Mouse (Mus musculus) intestine, embryonic 16.5 days (tissue): ENCODE measurements at regions not wholly inside any gene's neighbourhood (a gene's known extent, or its start where the extent isn't known, plus 50 kb on each side); places are given as distances from the start of the nearest gene placed in this dataset.

ENCODE experiments used
- ATAC-seq: fragments of 200-750 bp; cut with Nextera tagmentation; 2 replicates; pipeline ENCODE4 v1.8.0; 2017; ENCODE audit warnings: moderate TSS enrichment, moderate library complexity
- H3K27ac ChIP-seq: fragments of 300-500 bp; sonication (generic); 2 replicates; pipeline ENCODE4 v1.5.1; 2014; ENCODE audit warnings: mild to moderate bottlenecking, low read length
- H3K27me3 ChIP-seq: fragments of 300-500 bp; sonication (generic); replicated peaks from 2 replicates; pipeline ENCODE4 v1.6.1; 2014; ENCODE audit warnings: low read length, control low read depth, mixed read lengths; ENCODE audit not compliant: control insufficient read depth, insufficient read depth
- H3K36me3 ChIP-seq: fragments of 300-500 bp; sonication (generic); 2 replicates; pipeline ENCODE4 v1.6.1; 2014; ENCODE audit warnings: low read length, control low read depth; ENCODE audit not compliant: control insufficient read depth, insufficient read depth
- H3K4me1 ChIP-seq: fragments of 300-500 bp; sonication (generic); 2 replicates; pipeline ENCODE4 v1.6.1; 2014; ENCODE audit warnings: low read length, control low read depth, mixed read lengths; ENCODE audit not compliant: control insufficient read depth, insufficient read depth
- H3K4me2 ChIP-seq: fragments of 300-500 bp; sonication (generic); 2 replicates; pipeline ENCODE4 v1.6.1; 2014; ENCODE audit warnings: low read depth, low read length, control low read depth
- H3K4me3 ChIP-seq: fragments of 300-500 bp; sonication (generic); 2 replicates; pipeline ENCODE4 v1.5.1; 2014; ENCODE audit warnings: mild to moderate bottlenecking, low read length
- H3K9ac ChIP-seq: fragments of 300-500 bp; sonication (generic); 2 replicates; pipeline ENCODE4 v1.6.1; 2014; ENCODE audit warnings: low read depth, low read length
- H3K9me3 ChIP-seq: fragments of 300-500 bp; sonication (generic); 2 replicates; pipeline ENCODE4 v1.6.1; 2016; ENCODE audit warnings: low read length, control low read depth; ENCODE audit not compliant: control insufficient read depth
- WGBS: fragments of 180-500 bp; shearing (Covaris S2); extraction: QIAGEN DNeasy Blood & Tissue Kit; methylation state at CpG from one replicate; pipeline ENCODE4 v1.1.7; 2014; 5-methylcytosine and 5-hydroxymethylcytosine counted together

DNA sequence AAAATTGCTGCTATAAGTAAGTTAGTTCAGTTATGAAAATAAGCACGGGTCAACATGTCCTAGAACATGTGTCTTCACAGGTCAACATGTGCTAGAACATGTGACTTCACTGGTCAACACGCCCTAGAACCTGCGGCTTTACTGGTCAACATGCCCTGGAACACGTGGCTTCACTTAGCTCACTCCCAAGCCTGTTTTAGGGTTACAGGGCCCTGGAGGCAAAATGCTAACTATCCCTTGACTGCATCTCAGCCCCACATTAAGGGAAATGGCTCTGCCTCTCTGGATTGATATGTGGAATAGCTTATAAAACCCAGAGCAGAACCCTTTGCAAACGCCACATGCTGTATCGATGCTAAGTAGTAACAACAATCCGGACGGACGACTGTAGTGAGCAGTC lies 67.8 kb downstream of the Nkx6-1 start:
- ATAC-seq, result no peak

DNA sequence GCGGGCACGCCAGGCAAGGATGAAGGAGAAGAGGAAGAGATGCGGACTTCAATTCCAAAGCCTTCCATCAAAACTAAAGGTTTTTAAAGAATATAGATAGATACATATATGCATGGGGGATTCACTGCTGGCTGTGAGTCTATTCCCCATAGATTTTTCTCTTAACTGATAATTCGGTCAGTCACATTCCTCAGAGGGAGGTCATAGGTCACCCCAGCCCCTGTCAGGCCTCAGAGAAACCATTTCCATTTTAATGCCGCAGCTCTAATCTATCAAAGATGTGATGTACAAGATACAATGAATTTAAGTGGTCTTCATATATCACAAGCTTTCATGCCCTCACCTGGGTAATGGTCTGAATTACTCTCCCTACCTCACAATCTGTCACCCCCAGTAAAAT lies 73.6 kb downstream of the Nkx6-1 start:
- H3K9ac ChIP-seq, result no peak overlapping the region
- no peaks in the 10 kb centered on the region for H3K9me3 ChIP-seq
- no peak overlapping the region for H3K27ac ChIP-seq
- no peaks in the 10 kb centered on the region for H3K27me3 ChIP-seq
- H3K4me2 ChIP-seq, result no peak overlapping the region
- H3K4me3 ChIP-seq, result no peak overlapping the region
- ATAC-seq, result no peak
- no peaks in the 10 kb centered on the region for H3K36me3 ChIP-seq
- H3K4me1 ChIP-seq, result no peaks in the 10 kb centered on the region
- 80% methylated on average over 5 of the region's 5 CpGs for WGBS

More for the DNA sequence above, 67.8 kb downstream of the Nkx6-1 start:
- Histone ChIP-seq H3K4me1 (no peaks in the 10 kb centered on the region), H3K9ac (no peak overlapping the region), H3K27ac (no peak overlapping the region), H3K27me3 (no peaks in the 10 kb centered on the region), H3K36me3 (no peaks in the 10 kb centered on the region), H3K9me3 (no peaks in the 10 kb centered on the region), H3K4me2 (no peak overlapping the region), H3K4me3 (no peak overlapping the region)
- WGBS, result 90% methylated on average over 9 of the region's 9 CpGs

DNA sequence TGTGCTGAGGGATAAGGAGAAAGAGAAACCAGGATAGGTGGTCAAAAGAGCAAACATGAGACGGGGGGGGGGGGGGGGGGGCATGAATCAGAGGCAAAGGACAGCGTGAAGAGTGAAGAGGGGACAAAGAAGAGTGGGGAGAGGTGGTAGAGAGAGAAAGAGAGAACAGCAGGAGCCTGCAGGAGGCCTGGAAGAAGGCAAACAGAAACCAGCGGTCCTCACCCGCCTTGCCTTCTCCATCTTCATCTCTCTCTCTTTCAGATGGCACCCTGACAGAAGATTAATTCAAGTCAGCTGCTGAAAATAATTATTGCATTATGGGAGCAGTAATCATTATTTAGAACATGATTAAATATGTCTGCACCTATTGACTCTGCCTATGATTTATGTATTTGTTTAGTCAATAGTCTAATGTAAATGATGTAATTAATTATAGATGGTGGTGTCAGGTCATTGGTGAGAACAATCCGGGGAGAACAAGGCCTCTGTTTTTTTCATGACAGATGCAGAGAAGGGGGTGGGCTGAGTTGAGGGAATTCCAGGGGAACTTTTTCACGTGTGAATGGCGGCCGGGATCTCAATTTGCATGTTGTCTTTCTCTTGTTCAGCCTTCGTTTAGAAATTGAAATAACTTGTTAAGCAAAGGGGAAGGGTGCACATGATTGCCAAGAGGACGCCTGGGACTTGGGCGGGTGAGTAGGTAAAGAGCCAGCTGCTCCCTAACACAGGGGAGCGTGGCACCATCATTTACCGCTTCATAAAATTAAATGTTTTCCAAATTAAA lies 74.3 kb downstream of the Nkx6-1 start:
- Histone ChIP-seq H3K4me3 (no peak overlapping the region), H3K9me3 (no peaks in the 10 kb centered on the region), H3K36me3 (no peaks in the 10 kb centered on the region), H3K9ac (no peak overlapping the region), H3K27me3 (no peaks in the 10 kb centered on the region), H3K4me1 (no peaks in the 10 kb centered on the region), H3K4me2 (no peak overlapping the region), H3K27ac (no peak overlapping the region)
- 58% methylated on average over 12 of the region's 13 CpGs for WGBS
- ATAC-seq, result no peak

GRCm38 (mm10) chr5:101572966-101573365 lies 91.8 kb downstream of the Nkx6-1 start:
- no peak for ATAC-seq
- Histone ChIP-seq H3K4me1 (no peaks in the 10 kb centered on the region), H3K27ac (no peak overlapping the region), H3K27me3 (no peaks in the 10 kb centered on the region), H3K36me3 (no peaks in the 10 kb centered on the region), H3K9ac (no peak overlapping the region), H3K9me3 (no peaks in the 10 kb centered on the region), H3K4me3 (no peak overlapping the region), H3K4me2 (no peak overlapping the region)
- WGBS, result 63% methylated on average over 15 of the region's 15 CpGs

- Histone ChIP-seq H3K36me3 (no peaks in the 10 kb centered on the region), H3K4me3 (no peak overlapping the region), H3K27ac (no peak overlapping the region), H3K4me1 (no peaks in the 10 kb centered on the region), H3K9me3 (no peaks in the 10 kb centered on the region), H3K4me2 (no peak overlapping the region), H3K27me3 (no peaks in the 10 kb centered on the region), H3K9ac (no peak overlapping the region)
- 47% methylated on average over 7 of the region's 7 CpGs for WGBS
- no peak for ATAC-seq
Observed at GRCm38 (mm10) chr5:101565770-101566169, 99.0 kb downstream of the Nkx6-1 start.

GRCm38 (mm10) chr5:101560366-101560765 lies 104.4 kb downstream of the Nkx6-1 start:
- Histone ChIP-seq H3K36me3 (no peaks in the 10 kb centered on the region), H3K9me3 (no peaks in the 10 kb centered on the region), H3K27ac (no peak overlapping the region), H3K4me1 (no peaks in the 10 kb centered on the region), H3K27me3 (no peaks in the 10 kb centered on the region), H3K4me3 (no peak overlapping the region), H3K4me2 (no peak overlapping the region), H3K9ac (no peak overlapping the region)
- no peak for ATAC-seq

DNA sequence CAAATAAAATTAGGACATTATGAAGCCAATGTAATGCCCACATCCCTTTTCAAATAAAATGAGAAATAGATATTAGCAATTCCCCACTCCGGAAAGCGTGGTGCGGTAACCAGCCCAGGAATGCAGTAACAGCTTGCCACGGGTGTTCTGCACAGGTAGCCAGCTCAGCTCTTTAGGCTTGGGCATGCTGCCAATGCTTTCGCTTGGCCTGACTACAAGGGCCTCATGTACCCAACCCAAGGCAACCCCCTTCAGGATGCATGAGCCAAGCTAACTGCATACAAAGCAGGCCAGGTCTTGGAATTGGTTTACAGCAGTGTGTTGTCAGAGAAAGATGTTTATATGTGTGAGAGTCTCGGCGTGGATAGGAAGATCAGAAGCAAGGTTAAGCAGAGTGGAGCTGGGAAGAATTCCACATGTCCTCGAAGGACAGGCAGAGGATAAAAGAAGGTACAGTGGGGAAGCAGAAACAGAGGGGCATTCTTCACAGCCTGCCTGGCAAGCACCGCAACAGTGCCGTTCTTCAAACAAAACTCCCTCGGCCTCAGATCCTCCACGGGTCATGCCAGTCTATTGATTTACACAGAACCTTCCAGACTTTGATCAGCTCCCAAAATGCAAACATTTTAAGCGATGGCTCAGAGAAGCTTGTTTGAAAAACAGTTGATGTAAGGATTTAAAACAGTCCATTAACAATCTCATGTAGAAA lies 106.4 kb downstream of the Nkx6-1 start:
- Histone ChIP-seq H3K36me3 (no peaks in the 10 kb centered on the region), H3K9me3 (no peaks in the 10 kb centered on the region), H3K27me3 (no peaks in the 10 kb centered on the region), H3K4me3 (no peak overlapping the region), H3K4me1 (no peaks in the 10 kb centered on the region), H3K27ac (no peak overlapping the region), H3K4me2 (no peak overlapping the region), H3K9ac (no peak overlapping the region)
- WGBS, result 47% methylated on average over 13 of the region's 13 CpGs
- ATAC-seq, result no peak

GRCm38 (mm10) chr5:101557156-101557555 lies 107.6 kb downstream of the Nkx6-1 start:
- Histone ChIP-seq H3K9me3 (no peaks in the 10 kb centered on the region), H3K36me3 (no peaks in the 10 kb centered on the region), H3K9ac (no peak overlapping the region), H3K4me1 (no peaks in the 10 kb centered on the region), H3K4me3 (no peak overlapping the region), H3K27ac (no peak overlapping the region), H3K4me2 (no peak overlapping the region), H3K27me3 (no peaks in the 10 kb centered on the region; the same call in 1 of the 2 replicates)
- WGBS, result 81% methylated on average over 3 of the region's 3 CpGs
- ATAC-seq, result no peak

- Histone ChIP-seq H3K36me3 (no peaks in the 10 kb centered on the region), H3K27ac (no peak overlapping the region), H3K4me2 (no peak overlapping the region), H3K27me3 (peaks cover 21% of the 10 kb centered on the region), H3K9me3 (no peaks in the 10 kb centered on the region), H3K4me1 (no peaks in the 10 kb centered on the region), H3K9ac (no peak overlapping the region), H3K4me3 (no peak overlapping the region)
- ATAC-seq, result no peak
- 51% methylated on average over 13 of the region's 13 CpGs for WGBS
Observed at GRCm38 (mm10) chr5:101543326-101543725, 121.5 kb downstream of the Nkx6-1 start.
